Mouse (Mus musculus): Measurements from ENCODE around the gene Esyt3.

The Esyt3 gene

GRCm38 (mm10) chr9:99357921-99358692 lies at the start of gene Esyt3:
Gene Esyt3 (minus strand): TSS chr9:99358557.
- peak; percentile 62 for DNase-seq (ENCODE audit: low spot score)

DNA sequence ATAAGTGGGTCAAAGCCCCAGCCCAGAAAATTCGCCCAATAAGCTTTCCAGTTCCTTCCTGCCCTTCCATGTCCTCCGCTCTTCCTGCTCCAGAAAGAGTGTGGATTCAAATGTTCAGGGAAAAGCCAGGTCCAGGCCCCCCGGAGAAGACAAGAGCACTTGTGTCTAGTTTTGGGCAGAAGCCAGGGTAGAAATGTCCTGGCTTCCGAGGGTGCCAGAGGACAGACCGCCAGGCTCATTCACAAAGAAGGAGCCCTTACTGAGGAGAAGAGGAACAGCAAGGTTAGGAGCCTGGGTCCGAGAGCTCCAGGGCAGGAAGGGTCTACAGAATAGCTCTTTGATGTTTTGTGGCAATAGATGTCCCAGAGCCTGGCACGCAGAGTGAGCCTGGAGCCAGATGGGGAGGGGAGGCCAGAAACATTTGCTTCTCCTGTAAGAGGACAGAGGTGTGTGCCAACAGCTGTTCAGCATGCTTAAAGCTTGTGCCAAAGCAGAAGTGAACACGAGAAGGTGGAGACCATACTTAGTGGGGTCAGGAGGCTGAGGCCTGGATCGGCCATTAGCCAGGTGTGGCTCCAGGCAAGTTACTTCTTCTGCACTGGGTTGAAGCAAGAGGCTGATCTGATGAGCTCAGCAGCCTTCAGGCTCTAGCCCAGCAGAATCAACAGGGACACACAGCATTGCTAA lies 43.1 kb upstream of the Esyt3 start:
- no peak for DNase-seq (ENCODE audit: low spot score)

DNA sequence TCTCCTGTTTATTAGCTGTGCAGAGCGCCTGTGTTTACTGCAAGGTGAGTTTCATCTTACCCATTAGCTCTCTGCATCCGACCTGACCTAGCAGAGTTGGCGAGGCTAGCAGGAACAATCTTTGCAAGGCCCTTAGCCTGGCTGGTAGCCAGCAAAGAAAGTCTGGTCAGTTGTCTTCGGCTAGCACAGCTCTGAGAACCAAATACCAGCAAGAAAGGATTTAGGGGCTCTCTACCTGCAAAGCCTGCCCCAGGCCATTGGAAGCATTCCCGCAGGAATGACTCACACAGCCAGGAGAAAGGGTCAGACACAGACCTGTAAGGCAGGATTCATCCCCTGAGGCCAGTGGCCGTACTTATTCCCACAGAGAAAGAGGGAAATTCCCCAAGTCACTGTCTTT lies 42.4 kb upstream of the Esyt3 start:
- DNase-seq (ENCODE audit: low spot score) = peak; percentile 48

GRCm38 (mm10) chr9:99397056-99397815 lies 38.9 kb upstream of the Esyt3 start:
- DNase-seq (ENCODE audit: low spot score) = no peak

DNA sequence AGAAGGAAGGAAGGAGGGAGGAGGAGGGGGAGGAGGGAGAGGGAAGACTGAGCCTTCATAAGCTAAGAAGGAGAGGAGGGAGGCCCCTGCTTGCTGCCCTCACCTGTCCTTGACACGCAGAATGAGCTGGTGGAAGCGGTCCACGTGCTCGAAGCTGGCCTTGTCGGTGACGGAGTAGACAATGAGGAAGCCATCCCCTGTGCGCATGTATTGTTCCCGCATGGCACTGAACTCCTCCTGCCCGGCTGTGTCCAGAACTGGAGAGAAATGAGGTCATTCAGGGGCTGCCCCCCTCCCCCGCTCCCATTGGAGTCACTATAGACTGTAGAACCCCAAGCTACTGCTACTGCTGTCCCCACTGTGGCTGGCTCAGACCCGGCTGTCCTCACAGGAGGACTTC lies 36.0 kb upstream of the Esyt3 start:
- peak; percentile 40 for DNase-seq (ENCODE audit: low spot score)

DNA sequence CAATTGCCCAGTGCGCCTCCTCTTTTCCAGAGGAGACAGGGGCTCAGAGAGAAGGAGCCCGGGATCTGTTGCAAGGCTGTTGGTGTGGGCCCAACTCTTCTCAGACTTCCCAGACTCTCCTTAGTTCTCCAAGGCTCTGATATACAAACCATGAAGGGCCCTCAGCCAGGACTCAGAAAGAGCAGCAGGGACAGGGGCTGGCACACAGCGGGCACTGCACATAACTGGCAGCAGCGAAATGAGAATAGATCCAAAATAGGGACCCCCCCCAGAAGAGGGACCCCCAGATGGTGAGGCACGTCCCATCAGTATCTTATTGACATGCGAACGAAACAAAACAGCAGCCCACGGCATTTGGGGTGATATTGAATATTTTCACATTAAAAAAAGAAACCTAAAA lies 34.8 kb upstream of the Esyt3 start:
- no peak for DNase-seq (ENCODE audit: low spot score)

- DNase-seq (ENCODE audit: low spot score) = no peak
Measured at GRCm38 (mm10) chr9:99391557-99391956, 33.2 kb upstream of the Esyt3 start.

DNA sequence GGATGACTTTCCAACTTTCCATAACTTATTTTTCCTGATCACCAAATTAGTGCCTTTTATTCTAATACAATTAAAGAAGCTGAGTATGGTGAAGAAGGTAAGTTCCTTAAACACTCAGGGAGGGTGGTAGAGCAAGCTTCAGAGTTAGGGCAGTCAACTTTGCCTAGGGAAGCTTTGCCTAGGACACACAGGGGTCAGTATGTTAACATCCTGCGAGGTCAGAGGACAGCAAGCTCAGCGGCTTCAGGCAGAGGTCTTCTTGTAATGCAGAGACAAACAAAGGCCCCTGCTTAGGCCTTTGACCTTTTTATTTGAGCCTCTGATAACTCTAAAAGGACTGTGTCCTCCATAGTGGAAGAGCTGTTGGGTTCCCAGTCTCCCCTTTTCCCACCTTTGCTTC lies 32.4 kb upstream of the Esyt3 start:
- no peak for DNase-seq (ENCODE audit: low spot score)

GRCm38 (mm10) chr9:99390201-99390600 lies 31.8 kb upstream of the Esyt3 start:
- DNase-seq (ENCODE audit: low spot score) = peak; percentile 60

DNA sequence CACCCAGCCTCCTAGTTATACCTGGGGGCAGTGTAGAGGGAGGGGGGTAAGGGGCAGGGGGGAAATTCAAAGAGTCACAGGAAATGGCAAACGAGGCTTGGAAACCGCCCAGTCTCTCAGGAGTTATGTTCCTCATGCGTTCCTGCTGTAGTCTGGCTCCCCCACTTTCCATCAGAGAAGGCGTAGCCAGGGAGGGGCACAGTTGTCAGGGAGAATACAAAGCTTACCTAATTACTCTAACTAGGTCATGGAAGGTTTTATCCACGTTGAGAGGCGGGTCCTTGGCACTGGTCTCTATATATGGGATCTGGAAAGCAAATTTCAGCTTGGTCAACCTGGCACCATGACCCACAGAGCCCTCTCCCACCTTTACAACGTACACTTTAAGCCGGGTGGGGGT lies 31.1 kb upstream of the Esyt3 start:
- DNase-seq (ENCODE audit: low spot score) = no peak

GRCm38 (mm10) chr9:99388856-99389255 lies 30.5 kb upstream of the Esyt3 start:
- peak; percentile 35 for DNase-seq (ENCODE audit: low spot score)

- no peak for DNase-seq (ENCODE audit: low spot score)
Measured at GRCm38 (mm10) chr9:99388078-99388477, 29.7 kb upstream of the Esyt3 start.

- no peak for DNase-seq (ENCODE audit: low spot score)
Measured at GRCm38 (mm10) chr9:99382556-99382955, 24.2 kb upstream of the Esyt3 start.

- no peak for DNase-seq (ENCODE audit: low spot score)
Measured at GRCm38 (mm10) chr9:99379194-99379593, 20.8 kb upstream of the Esyt3 start.

- no peak for DNase-seq (ENCODE audit: low spot score)
Measured at GRCm38 (mm10) chr9:99376591-99377418, 18.4 kb upstream of the Esyt3 start.

DNA sequence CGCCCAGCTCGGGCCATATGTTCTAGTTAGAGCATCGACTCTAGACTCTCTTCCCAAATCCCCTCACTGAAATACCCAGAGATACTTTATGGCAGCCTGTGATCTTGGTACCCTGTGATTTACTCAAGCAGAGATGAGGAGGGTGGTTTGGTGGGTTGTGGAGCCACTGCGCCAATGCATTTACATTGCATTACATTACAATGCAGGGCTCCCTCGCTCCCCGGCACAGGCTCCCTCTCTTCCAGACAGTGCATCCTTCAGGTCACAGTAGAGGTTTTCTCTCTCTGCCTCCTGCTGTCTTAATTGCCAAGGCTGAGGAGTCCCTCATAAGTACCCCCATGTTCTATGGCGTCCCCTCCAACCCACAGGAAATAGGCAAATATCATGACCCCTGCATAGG lies 10.1 kb upstream of the Esyt3 start:
- DNase-seq (ENCODE audit: low spot score) = no peak

GRCm38 (mm10) chr9:99365906-99366305 lies 7.5 kb upstream of the Esyt3 start:
- no peak for DNase-seq (ENCODE audit: low spot score)

DNA sequence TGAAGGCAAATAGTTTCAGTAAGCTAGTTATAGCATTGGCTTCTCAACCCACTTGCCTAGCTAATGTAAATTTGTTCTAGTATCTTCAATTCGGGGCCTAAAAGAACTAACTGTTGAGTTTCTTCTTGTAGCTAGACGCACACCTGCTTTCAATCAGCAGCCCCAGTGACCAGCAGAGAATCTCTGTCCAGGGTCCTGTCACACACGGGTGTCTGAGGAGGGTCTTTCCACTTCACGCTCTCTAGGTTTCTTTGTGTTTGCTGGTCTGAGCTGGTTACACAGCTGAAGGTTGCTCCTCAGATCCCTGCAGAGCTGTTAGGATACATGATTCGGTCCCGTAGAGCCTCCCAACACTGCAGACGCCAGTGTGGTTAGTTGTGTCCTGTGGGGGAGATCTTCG lies 4.7 kb upstream of the Esyt3 start:
- no peak for DNase-seq (ENCODE audit: low spot score)

GRCm38 (mm10) chr9:99361946-99362345 lies 3.6 kb upstream of the Esyt3 start:
- DNase-seq (ENCODE audit: low spot score) = no peak

DNA sequence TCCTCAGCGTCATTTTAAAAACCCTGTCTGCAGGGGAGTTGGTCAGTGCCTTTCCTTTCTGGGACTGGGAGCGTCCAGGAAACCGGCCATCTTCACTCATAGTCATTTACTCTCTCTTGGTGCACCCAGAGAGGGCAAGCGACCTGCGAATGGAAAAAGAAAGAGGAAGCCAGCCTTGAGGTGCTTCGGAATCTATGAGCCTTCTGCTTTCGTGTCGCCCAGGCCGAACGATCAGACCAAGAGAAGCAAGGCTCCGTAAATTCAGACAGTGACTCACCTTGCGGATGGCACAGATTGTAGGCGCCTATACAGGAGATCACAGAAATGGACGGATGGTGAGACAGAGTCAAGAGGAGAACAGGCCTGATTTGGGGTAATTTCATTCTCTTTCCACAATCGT lies 655 bp upstream of the Esyt3 start:
- no peak for DNase-seq (ENCODE audit: low spot score)

GRCm38 (mm10) chr9:99357561-99357920 lies 816 bp downstream of the Esyt3 start:
- no peak for DNase-seq (ENCODE audit: low spot score)

DNA sequence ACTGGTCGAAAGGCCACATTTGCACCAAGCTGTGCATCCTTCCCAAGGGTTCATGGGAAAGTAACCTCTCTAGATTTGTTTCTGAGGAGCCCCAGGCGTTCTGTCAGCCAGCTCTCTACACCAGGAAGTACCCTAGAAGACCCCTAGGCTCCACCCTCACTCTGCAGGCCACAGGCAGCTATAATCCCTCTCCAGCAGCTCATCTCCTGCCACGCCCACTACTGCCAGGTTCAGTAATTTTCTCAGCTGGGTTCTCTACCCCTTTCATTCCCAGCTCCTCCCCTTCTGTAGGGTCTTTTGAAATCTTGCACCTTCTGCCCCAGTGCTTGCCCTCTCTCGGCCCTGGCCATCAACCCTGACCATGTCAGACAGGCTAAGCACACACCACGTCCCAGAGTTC lies 2.4 kb downstream of the Esyt3 start:
- DNase-seq (ENCODE audit: low spot score) = no peak
